Mouse (Mus musculus): ENCODE measurements around the gene Tekt2. TPM values are rescaled to one million over a fixed set of nuclear protein-coding genes. Genes with fewer than 3 reads are reported as not detected.

The Tekt2 gene
- polyA plus RNA-seq, 1 experiment from 2014 or later: 0.17 TPM

GRCm38 (mm10) chr4:126273753-126274152 lies 51.7 kb downstream of the Tekt2 start:
- Histone ChIP-seq H3K36me3 (ENCODE audit: control insufficient read depth, insufficient read depth) (no peaks in the 10 kb centered on the region), H3K27ac (ENCODE audit: low read length) (no peak overlapping the region), H3K27me3 (ENCODE audit: control insufficient read depth, insufficient read depth, low read depth, low read length) (no peaks in the 10 kb centered on the region), H3K9ac (ENCODE audit: low read depth, low read length) (no peak overlapping the region), H3K4me3 (ENCODE audit: low read depth, low read length) (no peak overlapping the region), H3K4me2 (ENCODE audit: low read depth, low read length) (no peak overlapping the region), H3K4me1 (ENCODE audit: control insufficient read depth, low read depth, low read length) (no peaks in the 10 kb centered on the region), H3K9me3 (replicated peaks; ENCODE audit: control insufficient read depth, low read length) (no peaks in the 10 kb centered on the region)
- no peak for ATAC-seq (ENCODE audit: low read depth)
- 76% methylated on average over 13 of the region's 13 CpGs for WGBS (ENCODE audit: insufficient replicate concordance)

Other genes with a start within 250 kb of the Tekt2 start
- gene Lsm10, start 229.1 kb downstream of the Tekt2 start, polyA plus RNA-seq (2015; fragmentation: Nextera tagmentation; extraction: Ambion mirVana): 23.3 and 25.3 TPM in 2 replicates
- 12.7 and 12.9 TPM in 2 replicates for gene Stk40, start 221.7 kb downstream of the Tekt2 start, polyA plus RNA-seq (2015; fragmentation: Nextera tagmentation; extraction: Ambion mirVana)
- 11.6 and 13.0 TPM in 2 replicates for gene Eva1b, start 177.9 kb downstream of the Tekt2 start, polyA plus RNA-seq (2015; fragmentation: Nextera tagmentation; extraction: Ambion mirVana)
- 1.1 and 1.4 TPM in 2 replicates for gene Sh3d21, start 162.2 kb downstream of the Tekt2 start, polyA plus RNA-seq (2015; fragmentation: Nextera tagmentation; extraction: Ambion mirVana)
- gene Thrap3, start 122.9 kb downstream of the Tekt2 start, polyA plus RNA-seq (2015; fragmentation: Nextera tagmentation; extraction: Ambion mirVana): 78.1 and 78.4 TPM in 2 replicates
- gene Map7d1, start 69.3 kb downstream of the Tekt2 start, polyA plus RNA-seq (2015; fragmentation: Nextera tagmentation; extraction: Ambion mirVana): 4.6 and 5.8 TPM in 2 replicates
- gene Trappc3, start 63.4 kb downstream of the Tekt2 start, polyA plus RNA-seq (2015; fragmentation: Nextera tagmentation; extraction: Ambion mirVana): 29.3 and 32.4 TPM in 2 replicates
- gene Col8a2, start 38.9 kb downstream of the Tekt2 start, polyA plus RNA-seq (2015; fragmentation: Nextera tagmentation; extraction: Ambion mirVana): 0.57 and 0.71 TPM in 2 replicates
- gene Adprhl2, start 4.0 kb downstream of the Tekt2 start, polyA plus RNA-seq (2015; fragmentation: Nextera tagmentation; extraction: Ambion mirVana): 23.7 and 26.1 TPM in 2 replicates
- gene Ago3, start 103.9 kb upstream of the Tekt2 start, polyA plus RNA-seq (2015; fragmentation: Nextera tagmentation; extraction: Ambion mirVana): 4.4 and 5.4 TPM in 2 replicates
- 0.90 and 0.98 TPM in 2 replicates for gene Ago1, start 142.9 kb upstream of the Tekt2 start, polyA plus RNA-seq (2015; fragmentation: Nextera tagmentation; extraction: Ambion mirVana)
- gene Ago4, start 207.8 kb upstream of the Tekt2 start, polyA plus RNA-seq (2015; fragmentation: Nextera tagmentation; extraction: Ambion mirVana): 0.22 and 0.29 TPM in 2 replicates
- 30.0 and 32.4 TPM in 2 replicates for gene Clspn, start 231.2 kb upstream of the Tekt2 start, polyA plus RNA-seq (2015; fragmentation: Nextera tagmentation; extraction: Ambion mirVana)